Mouse (Mus musculus) limb, embryonic 13.5 days (tissue): Measurements from ENCODE around the gene Klhl31. TPM values are rescaled to one million over a fixed set of nuclear protein-coding genes. Genes with fewer than 3 reads are reported as not detected.
A peak's percentile ranks its signal among the peaks of the same experiment; 100 is the strongest.

Experiments
- ATAC-seq: fragments of 200-750 bp; cut with Nextera tagmentation; 2 replicates; pipeline ENCODE4 v1.8.0; 2017; ENCODE audit warnings: low read depth, moderate number of reproducible peaks, moderate TSS enrichment; ENCODE audit not compliant: low FRiP score
- H3K27ac ChIP-seq: fragments of 300-500 bp; sonication (generic); 2 replicates; pipeline ENCODE4 v1.5.1; 2015; ENCODE audit warnings: inconsistent platforms, mild to moderate bottlenecking, moderate library complexity
- H3K27me3 ChIP-seq: fragments of 300-500 bp; sonication (generic); 2 replicates; pipeline ENCODE4 v1.6.1; 2015; ENCODE audit warnings: mild to moderate bottlenecking, inconsistent platforms
- H3K36me3 ChIP-seq: fragments of 300-500 bp; sonication (generic); 2 replicates; pipeline ENCODE4 v1.6.1; 2015; ENCODE audit warnings: inconsistent platforms, mild to moderate bottlenecking, moderate library complexity
- H3K4me1 ChIP-seq: fragments of 300-500 bp; sonication (generic); 2 replicates; pipeline ENCODE4 v1.6.1; 2015; ENCODE audit warnings: inconsistent platforms
- H3K4me2 ChIP-seq: fragments of 300-500 bp; sonication (generic); replicated peaks from 2 replicates; pipeline ENCODE4 v1.6.1; 2015; ENCODE audit warnings: inconsistent platforms, mild to moderate bottlenecking, moderate library complexity
- H3K4me3 ChIP-seq: fragments of 300-500 bp; sonication (generic); 2 replicates; pipeline ENCODE4 v1.5.1; 2015; ENCODE audit warnings: moderate library complexity, mild to moderate bottlenecking, inconsistent platforms
- H3K9ac ChIP-seq: fragments of 300-500 bp; sonication (generic); 2 replicates; pipeline ENCODE4 v1.6.1; 2015; ENCODE audit warnings: mild to moderate bottlenecking, inconsistent platforms
- H3K9me3 ChIP-seq: fragments of 300-500 bp; sonication (generic); 2 replicates; pipeline ENCODE4 v1.6.1; 2016; ENCODE audit warnings: inconsistent platforms
- WGBS: fragments of 180-500 bp; shearing (Covaris S2); methylation state at CpG from one replicate; pipeline ENCODE4 v1.1.7; 2015; 5-methylcytosine and 5-hydroxymethylcytosine counted together
- polyA plus RNA-seq: library from polyadenylated mRNA; unstranded; fragments of >200 nt; fragmentation: Nextera tagmentation; extraction: Ambion mirVana; gene quantifications from 2 replicates; pipeline ENCODE4 v1.2.1, GENCODE M21; 2015

The Klhl31 gene
- polyA plus RNA-seq, 1 experiment from 2014 or later = 10.3 TPM

DNA sequence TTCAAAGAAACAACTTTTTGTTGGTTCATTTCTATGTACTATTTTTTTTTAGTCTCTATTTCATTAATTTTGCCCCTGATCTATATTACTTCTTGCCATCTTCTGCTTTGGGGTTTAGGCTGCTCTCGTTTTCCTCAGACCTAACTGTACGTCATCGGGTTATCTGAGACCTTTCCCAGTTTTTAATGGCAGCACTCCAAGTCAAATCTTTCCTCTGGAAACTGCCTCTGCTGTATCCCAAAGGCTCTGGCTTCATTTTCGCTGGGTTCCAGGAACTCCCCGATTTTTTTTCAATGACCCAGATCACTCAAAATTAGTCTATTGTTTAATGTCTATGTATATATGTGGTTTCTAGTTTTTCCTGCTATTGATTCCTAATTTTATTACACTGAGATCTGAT lies 6.6 kb upstream of the Klhl31 start:
- Histone ChIP-seq H3K4me1 (no peaks in the 10 kb centered on the region), H3K4me2 (no peak overlapping the region), H3K9me3 (no peaks in the 10 kb centered on the region), H3K27ac (no peak overlapping the region), H3K36me3 (no peaks in the 10 kb centered on the region), H3K27me3 (no peaks in the 10 kb centered on the region), H3K9ac (no peak overlapping the region), H3K4me3 (no peak overlapping the region)
- WGBS = 59% methylated on average over 5 of the region's 5 CpGs
- no peak for ATAC-seq

DNA sequence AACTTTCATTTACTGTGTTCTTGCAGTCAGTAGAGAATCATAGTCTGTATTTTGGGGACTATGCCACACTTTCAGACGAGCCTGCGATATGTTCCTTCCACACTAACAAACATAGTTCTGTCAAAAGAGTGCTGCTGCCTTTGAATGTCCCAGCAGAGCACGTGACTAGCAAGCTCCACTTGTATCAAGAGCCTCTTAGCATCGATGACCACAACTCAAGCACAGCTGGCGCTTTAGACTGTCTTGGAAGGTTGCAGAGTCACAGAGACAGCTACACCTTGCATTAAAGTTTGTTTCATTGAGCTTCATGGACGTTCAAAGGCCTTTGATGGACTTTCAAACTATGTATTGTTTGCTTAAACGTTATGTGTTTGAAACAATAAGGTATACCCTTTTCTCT lies 5.5 kb upstream of the Klhl31 start:
- Histone ChIP-seq H3K9me3 (no peaks in the 10 kb centered on the region), H3K36me3 (no peaks in the 10 kb centered on the region), H3K4me2 (no peak overlapping the region), H3K4me3 (no peak overlapping the region), H3K27me3 (no peaks in the 10 kb centered on the region), H3K4me1 (no peaks in the 10 kb centered on the region), H3K9ac (no peak overlapping the region), H3K27ac (no peak overlapping the region)
- WGBS = 87% methylated on average over 7 of the region's 7 CpGs
- ATAC-seq = no peak

DNA sequence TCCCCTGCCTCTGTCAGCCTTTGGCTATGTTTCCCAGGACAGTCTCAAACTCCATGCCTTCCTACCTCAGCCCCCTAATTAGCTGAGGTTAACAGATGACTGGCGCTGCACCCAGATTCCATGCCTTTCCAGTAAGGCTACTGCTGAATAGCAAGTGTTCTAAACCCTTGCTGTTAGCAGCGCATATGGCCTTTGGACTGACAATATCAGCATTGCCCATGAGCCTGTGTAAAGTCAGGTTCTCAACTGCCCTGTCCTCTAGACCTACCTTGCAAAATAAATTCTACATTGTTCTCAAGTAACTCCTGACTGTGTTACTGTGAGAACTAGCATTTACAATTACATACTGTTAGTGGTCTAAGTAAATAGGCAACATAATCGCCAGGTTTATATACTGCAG lies 3.9 kb upstream of the Klhl31 start:
- ATAC-seq = no peak
- H3K36me3 ChIP-seq = no peaks in the 10 kb centered on the region
- H3K4me2 ChIP-seq = no peak overlapping the region
- no peak overlapping the region for H3K4me3 ChIP-seq
- H3K27me3 ChIP-seq = no peaks in the 10 kb centered on the region
- 0 out of 2 replicates have a peak, but pooled peaks cover under 1% of the 10 kb centered on the region for H3K4me1 ChIP-seq
- no peak overlapping the region for H3K27ac ChIP-seq
- 79% methylated on average over 3 of the region's 3 CpGs for WGBS
- H3K9ac ChIP-seq = no peak overlapping the region
- H3K9me3 ChIP-seq = no peaks in the 10 kb centered on the region

DNA sequence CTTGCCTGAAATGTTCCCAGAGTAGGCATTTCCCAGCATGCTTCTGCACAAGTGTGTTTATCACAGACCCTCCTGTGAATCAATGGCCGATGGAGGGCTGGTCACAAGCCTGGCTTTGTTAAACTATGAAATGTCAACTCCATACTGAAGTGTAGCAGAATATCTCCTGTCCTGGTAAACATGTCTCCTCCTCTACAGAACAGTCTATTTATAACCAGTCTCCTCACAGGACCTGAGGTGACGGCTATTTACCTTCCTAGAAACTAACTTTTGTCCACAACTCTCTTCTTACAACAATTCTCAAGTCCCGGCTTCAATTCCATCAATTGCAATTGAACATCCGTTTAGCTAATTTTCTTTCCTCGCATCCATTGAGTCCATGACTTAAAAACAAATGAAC lies 297 bp upstream of the Klhl31 start:
- no peak overlapping the region for H3K4me2 ChIP-seq
- no peaks in the 10 kb centered on the region for H3K9me3 ChIP-seq
- no peak overlapping the region for H3K4me3 ChIP-seq
- H3K4me1 ChIP-seq = 0 out of 2 replicates have a peak, but pooled peaks cover 3% of the 10 kb centered on the region
- H3K9ac ChIP-seq = no peak overlapping the region
- no peaks in the 10 kb centered on the region for H3K36me3 ChIP-seq
- no peaks in the 10 kb centered on the region for H3K27me3 ChIP-seq
- 0 out of 2 replicates have a peak overlapping the region, but pooled peaks have one; percentile 17 for H3K27ac ChIP-seq
- WGBS = 87% methylated on average over 5 of the region's 5 CpGs
- no peak for ATAC-seq

DNA sequence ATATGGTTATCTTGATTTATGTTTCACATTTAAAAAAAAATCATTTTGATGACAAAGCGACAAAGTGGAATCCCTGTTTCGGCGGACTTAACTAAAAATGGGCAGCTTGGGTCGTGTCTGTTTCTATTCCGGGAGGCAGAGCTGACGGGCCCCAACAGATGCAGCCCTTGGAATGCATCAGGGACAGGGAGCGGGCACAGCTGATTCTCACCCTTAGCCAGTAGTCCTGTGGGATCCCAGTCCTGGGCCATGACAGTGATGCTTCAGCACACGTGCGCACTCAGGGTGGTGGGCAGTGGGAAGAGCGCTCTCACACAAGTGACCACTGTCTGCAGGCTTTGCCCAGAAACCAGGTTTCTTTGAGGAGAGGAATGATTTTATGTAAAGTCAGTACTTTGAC lies 1.1 kb downstream of the Klhl31 start:
- Histone ChIP-seq H3K27ac (no peak overlapping the region), H3K36me3 (no peaks in the 10 kb centered on the region), H3K9ac (no peak overlapping the region), H3K9me3 (no peaks in the 10 kb centered on the region), H3K27me3 (no peaks in the 10 kb centered on the region), H3K4me3 (no peak overlapping the region), H3K4me1 (0 out of 2 replicates have a peak, but pooled peaks cover 3% of the 10 kb centered on the region), H3K4me2 (no peak overlapping the region)
- ATAC-seq = peak; percentile 82
- WGBS = 79% methylated on average over 10 of the region's 10 CpGs

DNA sequence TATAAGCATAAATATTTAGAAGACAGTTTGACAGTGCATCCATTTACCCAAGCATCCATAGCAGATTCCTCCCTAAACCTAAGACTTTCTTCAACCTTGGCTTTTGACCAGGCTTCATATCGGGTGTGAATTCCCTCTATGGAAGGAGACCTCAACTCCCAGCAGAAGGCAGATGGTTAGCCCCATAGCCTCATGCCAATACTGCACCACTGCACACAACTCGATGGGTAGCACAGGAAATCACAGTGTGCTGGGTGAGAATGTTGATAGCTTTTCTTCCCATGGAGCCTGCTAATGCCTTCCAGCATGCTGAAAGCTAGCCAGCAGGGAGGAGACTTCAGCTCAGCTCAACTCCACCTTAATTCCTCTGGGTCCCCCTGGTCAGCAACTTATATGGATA lies 8.9 kb downstream of the Klhl31 start:
- no peak for ATAC-seq
- no peaks in the 10 kb centered on the region for H3K4me1 ChIP-seq
- no peak overlapping the region for H3K4me3 ChIP-seq
- WGBS = 70% methylated on average over 2 of the region's 2 CpGs
- H3K27me3 ChIP-seq = no peaks in the 10 kb centered on the region
- H3K27ac ChIP-seq = no peak overlapping the region
- no peaks in the 10 kb centered on the region for H3K9me3 ChIP-seq
- no peaks in the 10 kb centered on the region for H3K36me3 ChIP-seq
- no peak overlapping the region for H3K4me2 ChIP-seq
- H3K9ac ChIP-seq = no peak overlapping the region

DNA sequence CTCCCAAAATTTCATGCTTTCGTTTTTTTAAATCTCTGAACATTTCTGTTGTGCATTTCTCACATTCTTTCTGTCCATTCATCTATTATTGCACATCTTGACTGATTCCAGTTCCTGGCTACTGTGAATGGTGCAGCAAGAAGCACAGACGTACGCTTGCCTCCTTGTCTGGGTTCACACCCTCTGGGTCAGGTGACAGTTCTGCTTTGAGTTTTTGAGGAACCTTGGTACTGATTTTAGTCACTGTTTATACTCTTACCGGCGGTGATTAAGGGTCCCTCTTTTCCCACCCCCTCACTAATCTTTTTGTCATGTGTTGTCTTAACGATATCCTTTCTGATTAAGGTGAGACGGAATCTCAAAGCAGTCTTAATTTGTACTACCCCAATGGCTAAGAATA lies 15.5 kb downstream of the Klhl31 start:
- H3K4me2 ChIP-seq = no peak overlapping the region
- 56% methylated on average over 7 of the region's 7 CpGs for WGBS
- no peaks in the 10 kb centered on the region for H3K36me3 ChIP-seq
- no peak overlapping the region for H3K27ac ChIP-seq
- peaks cover 13% of the 10 kb centered on the region for H3K27me3 ChIP-seq
- no peak for ATAC-seq
- no peak overlapping the region for H3K9ac ChIP-seq
- H3K4me1 ChIP-seq = peaks cover 4% of the 10 kb centered on the region; the same call in 1 of the 2 replicates
- no peaks in the 10 kb centered on the region for H3K9me3 ChIP-seq
- H3K4me3 ChIP-seq = no peak overlapping the region

DNA sequence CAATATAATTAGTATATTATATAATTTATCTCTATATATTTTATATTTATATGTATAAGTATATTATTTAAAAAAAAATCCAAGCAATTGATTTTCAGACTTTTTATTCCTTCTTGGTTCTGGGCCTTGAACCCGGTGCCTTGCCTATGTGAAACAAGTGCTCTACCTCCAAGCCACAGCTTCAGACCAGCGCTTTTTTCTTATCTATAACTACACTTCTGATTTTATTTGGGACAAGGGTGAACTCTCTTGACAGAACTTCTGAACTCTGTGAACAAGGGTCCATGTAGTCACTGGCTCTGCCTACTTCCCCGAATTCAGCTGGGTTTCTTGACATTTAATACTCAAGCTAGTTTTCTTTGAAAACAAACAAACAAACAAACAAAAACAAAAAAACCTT lies 17.6 kb downstream of the Klhl31 start:
- Histone ChIP-seq H3K4me3 (no peak overlapping the region), H3K9me3 (no peaks in the 10 kb centered on the region), H3K27ac (no peak overlapping the region), H3K27me3 (peaks cover 22% of the 10 kb centered on the region), H3K4me2 (no peak overlapping the region), H3K9ac (no peak overlapping the region), H3K4me1 (peaks cover 4% of the 10 kb centered on the region; the same call in 1 of the 2 replicates), H3K36me3 (no peaks in the 10 kb centered on the region)
- no peak for ATAC-seq
- WGBS = 89% methylated on average over 3 of the region's 3 CpGs

DNA sequence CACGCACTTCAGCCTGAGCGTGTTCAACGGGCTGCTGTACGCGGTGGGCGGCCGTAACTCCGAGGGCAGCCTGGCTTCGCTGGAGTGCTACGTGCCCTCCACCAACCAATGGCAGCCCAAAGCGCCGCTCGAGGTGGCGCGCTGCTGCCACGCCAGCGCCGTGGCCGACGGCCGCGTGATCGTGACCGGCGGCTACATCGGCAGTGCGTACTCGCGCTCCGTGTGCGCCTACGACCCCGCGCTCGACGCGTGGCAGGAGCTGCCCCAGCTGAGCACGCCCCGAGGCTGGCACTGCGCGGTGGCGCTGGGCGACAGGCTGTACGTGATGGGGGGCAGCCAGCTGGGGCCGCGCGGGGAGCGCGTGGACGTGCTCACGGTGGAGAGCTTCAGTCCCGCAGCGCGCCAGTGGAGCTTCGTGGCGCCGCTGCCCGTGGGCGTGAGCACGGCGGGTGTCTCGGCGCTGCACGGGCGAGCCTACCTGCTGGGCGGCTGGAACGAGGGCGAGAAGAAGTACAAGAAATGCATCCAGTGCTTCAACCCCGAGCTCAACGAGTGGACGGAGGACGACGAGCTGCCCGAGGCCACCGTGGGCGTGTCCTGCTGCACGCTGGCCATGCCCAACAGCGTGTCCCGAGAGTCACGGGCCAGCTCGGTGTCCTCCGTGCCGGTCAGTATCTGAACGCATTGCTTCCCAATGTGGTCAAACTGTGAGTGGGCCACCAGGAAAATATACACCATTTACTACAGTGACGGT lies 19.1 kb downstream of the Klhl31 start:
- H3K27ac ChIP-seq = no peak overlapping the region
- peaks cover 4% of the 10 kb centered on the region; the same call in 1 of the 2 replicates for H3K4me1 ChIP-seq
- peak overlapping the region; percentile 69 for H3K9ac ChIP-seq
- under 1% methylated on average over 85 of the region's 85 CpGs for WGBS
- peak overlapping the region; percentile 63 for H3K4me3 ChIP-seq
- H3K36me3 ChIP-seq = no peaks in the 10 kb centered on the region
- peak overlapping the region; percentile 100 for H3K4me2 ChIP-seq
- H3K9me3 ChIP-seq = no peaks in the 10 kb centered on the region
- ATAC-seq = peak; percentile 79
- H3K27me3 ChIP-seq = peaks cover 22% of the 10 kb centered on the region

DNA sequence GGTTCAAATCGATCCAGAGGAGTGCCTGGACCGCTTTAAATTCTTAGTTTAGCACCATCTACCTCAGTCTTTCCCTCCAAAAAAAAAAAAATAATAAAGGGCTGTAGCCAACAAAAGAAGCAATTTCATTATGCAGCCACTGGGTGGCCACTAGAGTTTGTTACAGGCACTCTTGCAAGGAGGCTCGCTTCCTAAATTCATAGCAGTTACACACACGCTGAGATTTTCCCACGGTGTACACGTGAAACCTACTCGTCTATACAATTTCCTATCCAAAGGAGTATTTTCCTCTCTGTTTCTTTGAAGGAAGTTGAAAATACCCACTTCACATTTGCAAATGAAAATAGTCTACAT lies 19.6 kb downstream of the Klhl31 start:
- Histone ChIP-seq H3K36me3 (no peaks in the 10 kb centered on the region), H3K27ac (no peak overlapping the region), H3K9ac (no peak overlapping the region), H3K4me1 (peaks cover 4% of the 10 kb centered on the region; the same call in 1 of the 2 replicates), H3K4me3 (peak overlapping the region; percentile 63), H3K27me3 (peaks cover 22% of the 10 kb centered on the region), H3K4me2 (peak overlapping the region; percentile 100), H3K9me3 (no peaks in the 10 kb centered on the region)
- ATAC-seq = peak; percentile 58; the same call in 1 of the 2 replicates
- WGBS = 0% methylated on average over 7 of the region's 7 CpGs

DNA sequence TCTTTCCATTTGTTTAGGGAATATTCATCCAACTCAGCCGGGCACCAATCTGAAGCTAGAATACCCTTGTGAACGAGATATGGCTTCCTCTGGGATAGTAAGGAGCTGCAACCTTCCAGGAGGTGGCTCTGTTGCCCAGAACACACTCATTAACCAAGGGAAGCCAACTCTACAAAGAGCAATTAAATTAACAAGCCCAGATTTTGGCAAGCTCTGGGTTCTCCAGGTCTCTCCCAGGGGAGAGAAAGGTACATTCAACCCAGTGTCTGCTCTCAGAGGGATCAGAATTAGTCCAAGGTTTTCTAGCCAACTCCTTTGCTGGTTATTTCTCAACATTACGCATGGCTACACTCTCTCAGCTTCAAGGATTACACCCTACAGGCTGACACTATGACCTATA lies 26.6 kb downstream of the Klhl31 start:
- Histone ChIP-seq H3K9me3 (no peaks in the 10 kb centered on the region), H3K4me3 (no peak overlapping the region), H3K27me3 (peaks cover 5% of the 10 kb centered on the region; the same call in 1 of the 2 replicates), H3K9ac (no peak overlapping the region), H3K36me3 (no peaks in the 10 kb centered on the region), H3K27ac (no peak overlapping the region), H3K4me2 (no peak overlapping the region), H3K4me1 (no peaks in the 10 kb centered on the region)
- 59% methylated on average over 3 of the region's 3 CpGs for WGBS
- no peak for ATAC-seq

DNA sequence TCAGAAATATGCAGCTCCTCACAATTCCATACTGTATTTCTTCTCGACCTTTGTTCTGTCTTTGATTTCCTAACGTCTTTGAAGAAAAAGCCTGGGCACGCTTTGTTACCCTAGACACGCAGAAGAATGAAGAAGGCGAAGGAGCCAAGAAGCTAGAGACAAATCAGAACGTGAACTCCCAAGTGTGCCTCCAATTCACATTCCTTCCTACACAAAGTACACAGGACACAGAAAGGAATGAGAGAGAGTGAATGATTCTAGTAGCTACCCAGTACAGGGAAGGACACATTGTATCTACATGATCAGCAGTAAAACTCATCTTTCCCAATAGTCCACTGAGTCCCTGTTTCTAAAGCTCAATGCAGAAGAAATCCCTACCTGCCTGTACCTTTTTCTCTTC lies 33.8 kb downstream of the Klhl31 start:
- Histone ChIP-seq H3K4me2 (no peak overlapping the region), H3K9ac (no peak overlapping the region), H3K4me3 (no peak overlapping the region), H3K4me1 (no peaks in the 10 kb centered on the region), H3K27ac (no peak overlapping the region), H3K36me3 (no peaks in the 10 kb centered on the region), H3K27me3 (no peaks in the 10 kb centered on the region), H3K9me3 (peaks cover 6% of the 10 kb centered on the region)
- no peak for ATAC-seq
- 85% methylated on average over 6 of the region's 6 CpGs for WGBS

DNA sequence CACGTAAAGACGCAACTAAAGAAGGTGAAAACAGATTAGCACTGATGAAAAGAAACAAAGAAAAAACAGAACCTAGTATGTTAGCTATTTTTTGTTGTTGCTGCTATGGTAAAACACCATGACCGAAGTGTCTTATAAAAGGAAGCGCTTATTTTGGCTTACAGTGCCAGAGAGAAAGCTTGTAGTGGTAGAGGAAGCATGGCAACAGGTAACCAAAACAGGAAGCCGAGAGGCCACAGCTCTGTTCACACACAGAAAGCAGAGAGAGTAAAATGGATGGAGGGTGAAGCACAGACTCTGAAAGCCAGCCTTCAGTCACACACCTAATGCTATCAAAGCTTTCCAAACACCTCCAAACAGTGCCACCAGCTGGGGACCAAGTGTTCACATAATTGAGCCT lies 34.7 kb downstream of the Klhl31 start:
- Histone ChIP-seq H3K27ac (no peak overlapping the region), H3K27me3 (no peaks in the 10 kb centered on the region), H3K36me3 (no peaks in the 10 kb centered on the region), H3K4me1 (no peaks in the 10 kb centered on the region), H3K9me3 (peaks cover 6% of the 10 kb centered on the region), H3K4me2 (no peak overlapping the region), H3K9ac (no peak overlapping the region), H3K4me3 (no peak overlapping the region)
- 94% methylated on average over 5 of the region's 5 CpGs for WGBS
- ATAC-seq = no peak
